Mouse (Mus musculus) neural tube, embryonic 11.5 days (tissue): ENCODE data around the gene Narfl. TPM values are rescaled to one million over a fixed set of nuclear protein-coding genes. Genes with fewer than 3 reads are reported as not detected.

Experiments
- ATAC-seq: fragments of 200-750 bp; cut with Nextera tagmentation; 2 replicates; pipeline ENCODE4 v1.8.0; 2017; ENCODE audit warnings: moderate number of reproducible peaks, mild to moderate bottlenecking, moderate TSS enrichment, moderate library complexity; ENCODE audit not compliant: insufficient read depth, low FRiP score, low TSS enrichment
- DNase-seq: peaks from one replicate; pipeline ENCODE4 v3.0.0-alpha.2; 2015; ENCODE audit warnings: low spot score
- H3K27ac ChIP-seq: fragments of 300-500 bp; sonication (generic); 2 replicates; pipeline ENCODE4 v1.5.1; 2014; ENCODE audit warnings: low read depth, mild to moderate bottlenecking, low read length
- H3K27me3 ChIP-seq: fragments of 300-500 bp; sonication (generic); 2 replicates; pipeline ENCODE4 v1.6.1; 2014; ENCODE audit warnings: mild to moderate bottlenecking, low read length, mixed read lengths; ENCODE audit not compliant: control insufficient read depth, insufficient read depth
- H3K36me3 ChIP-seq: fragments of 300-500 bp; sonication (generic); 2 replicates; pipeline ENCODE4 v1.6.1; 2014; ENCODE audit warnings: mild to moderate bottlenecking, low read length, moderate library complexity, mixed read lengths; ENCODE audit not compliant: control insufficient read depth, insufficient read depth
- H3K4me1 ChIP-seq: fragments of 300-500 bp; sonication (generic); 2 replicates; pipeline ENCODE4 v1.6.1; 2014; ENCODE audit warnings: low read length, mixed read lengths; ENCODE audit not compliant: control insufficient read depth, insufficient read depth
- H3K4me2 ChIP-seq: fragments of 300-500 bp; sonication (generic); 2 replicates; pipeline ENCODE4 v1.6.1; 2014; ENCODE audit warnings: low read depth, mild to moderate bottlenecking, moderate library complexity
- H3K4me3 ChIP-seq: fragments of 300-500 bp; sonication (generic); 2 replicates; pipeline ENCODE4 v1.5.1; 2014; ENCODE audit warnings: low read depth, low read length
- H3K9ac ChIP-seq: fragments of 300-500 bp; sonication (generic); 2 replicates; pipeline ENCODE4 v1.6.1; 2014; ENCODE audit warnings: mild to moderate bottlenecking, low read length
- H3K9me3 ChIP-seq: fragments of 300-500 bp; sonication (generic); 2 replicates; pipeline ENCODE4 v1.6.1; 2016; ENCODE audit warnings: low read length; ENCODE audit not compliant: control insufficient read depth
- WGBS: fragments of 180-500 bp; shearing (Covaris S2); extraction: QIAGEN DNeasy Blood & Tissue Kit; methylation state at CpG from one replicate; pipeline ENCODE4 v1.1.7; 2014; 5-methylcytosine and 5-hydroxymethylcytosine counted together
- polyA plus RNA-seq: library from polyadenylated mRNA; unstranded; fragments of >200 nt; fragmentation: Nextera tagmentation; extraction: Ambion mirVana; gene quantifications from 2 replicates; pipeline ENCODE4 v1.2.1, GENCODE M21; 2014

Gene Narfl
- polyA plus RNA-seq, 1 experiment from 2014 or later = 27.8 TPM

DNA sequence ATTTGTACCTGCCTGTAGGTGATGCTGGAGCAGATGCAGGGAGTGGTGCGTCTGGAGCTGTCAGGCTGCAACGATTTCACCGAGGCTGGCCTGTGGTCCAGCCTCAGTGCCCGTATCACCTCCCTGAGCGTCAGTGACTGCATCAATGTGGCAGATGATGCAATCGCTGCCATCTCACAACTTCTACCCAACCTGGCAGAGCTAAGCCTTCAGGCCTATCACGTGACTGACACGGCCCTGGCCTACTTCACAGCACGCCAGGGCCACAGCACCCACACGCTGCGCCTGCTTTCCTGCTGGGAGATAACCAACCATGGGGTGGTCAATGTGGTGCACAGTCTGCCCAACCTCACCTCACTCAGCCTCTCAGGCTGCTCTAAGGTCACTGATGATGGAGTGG, 44.1 kb downstream of the Narfl start:
- Histone ChIP-seq H3K27me3 (peaks cover 30% of the 10 kb centered on the region), H3K9me3 (no peaks in the 10 kb centered on the region), H3K4me1 (no peaks in the 10 kb centered on the region), H3K4me2 (no peak overlapping the region), H3K4me3 (no peak overlapping the region), H3K27ac (no peak overlapping the region), H3K36me3 (no peaks in the 10 kb centered on the region), H3K9ac (no peak overlapping the region)
- 85% methylated on average over 11 of the region's 11 CpGs for WGBS
- DNase-seq (no peak), ATAC-seq (no peak)

DNA sequence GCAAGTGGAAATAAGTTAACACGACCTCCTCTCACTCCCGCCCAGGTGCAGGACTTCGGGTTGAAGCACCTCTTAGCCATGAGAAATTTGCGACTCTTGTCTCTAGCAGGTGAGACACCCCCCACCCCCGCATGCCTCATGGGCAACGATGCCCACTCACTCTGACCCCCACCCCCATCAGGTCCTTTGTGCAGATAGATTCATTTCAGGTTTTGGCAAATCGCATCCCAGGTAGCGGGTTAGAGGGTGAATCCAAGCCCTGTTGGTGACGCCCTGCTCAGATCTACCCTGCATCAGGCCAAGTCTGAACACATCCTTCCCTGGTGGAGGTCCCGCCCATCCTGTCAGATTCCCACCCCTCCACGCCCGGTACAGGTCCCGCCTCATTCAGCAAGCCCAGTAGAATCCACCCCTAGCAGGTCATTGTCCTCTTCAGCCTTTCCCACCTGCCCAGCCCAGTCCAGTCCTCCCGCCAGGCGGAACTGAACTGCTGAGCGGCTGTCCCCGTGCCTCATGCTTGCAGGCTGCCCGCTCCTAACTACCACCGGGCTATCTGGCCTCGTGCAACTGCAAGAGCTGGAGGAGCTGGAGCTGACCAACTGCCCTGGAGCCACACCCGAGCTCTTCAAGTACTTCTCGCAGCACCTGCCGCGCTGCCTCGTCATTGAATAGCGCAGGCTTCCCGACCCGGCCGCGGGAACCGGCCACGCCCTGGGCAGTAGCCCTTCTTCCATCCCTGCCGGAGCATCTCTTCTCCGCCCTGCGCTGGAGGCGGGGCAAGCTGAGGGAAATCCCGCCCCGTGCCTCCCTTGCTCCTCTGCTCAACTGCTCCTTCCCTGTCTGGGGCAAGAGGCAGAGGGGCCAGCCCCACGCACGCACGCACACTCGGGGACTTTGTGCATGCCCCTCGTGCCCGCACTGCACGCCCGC, 45.5 kb downstream of the Narfl start:
- 5% methylated on average over 46 of the region's 46 CpGs for WGBS
- Histone ChIP-seq H3K36me3 (no peaks in the 10 kb centered on the region), H3K9ac (peak overlapping the region; percentile 18), H3K9me3 (no peaks in the 10 kb centered on the region), H3K4me1 (peaks cover 4% of the 10 kb centered on the region), H3K27ac (no peak overlapping the region), H3K27me3 (peaks cover 30% of the 10 kb centered on the region), H3K4me2 (peak overlapping the region; percentile 17; the same call in 1 of the 2 replicates), H3K4me3 (peak overlapping the region; percentile 4; the same call in 1 of the 2 replicates)
- DNase-seq = no peak
- ATAC-seq = no peak

DNA sequence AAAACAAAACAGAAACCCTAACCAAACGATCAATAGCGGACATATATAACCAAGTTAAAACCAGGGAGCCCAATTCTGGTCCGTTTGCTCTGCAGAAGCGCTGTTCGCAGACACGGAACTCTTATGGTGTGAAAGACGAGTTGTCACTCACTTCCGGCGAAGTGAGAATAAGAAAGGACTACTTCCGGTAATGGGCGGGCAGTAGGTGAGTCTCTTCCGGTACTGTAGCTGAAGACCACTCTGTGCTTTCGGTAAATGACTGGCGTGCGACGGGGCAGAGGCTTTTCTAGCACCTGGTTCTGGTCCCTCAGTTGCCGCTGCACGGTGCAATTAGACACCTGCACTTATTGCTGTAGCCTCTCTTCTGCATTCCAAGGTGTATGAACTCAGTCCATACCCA, 49.9 kb downstream of the Narfl start, which contains the start of gene Wdr24:
TSS of gene Wdr24 (plus strand) at position 176 of the 400 bp plus-strand sequence.
- under 1% methylated on average over 18 of the region's 18 CpGs for WGBS
- Histone ChIP-seq H3K9ac (peak within 1 kb of the TSS; percentile 49), H3K27ac (no peak within 1 kb of the TSS), H3K4me1 (peaks cover 18% of the 10 kb centered on the region), H3K36me3 (no peaks in the 10 kb centered on the region), H3K27me3 (peaks cover 20% of the 10 kb centered on the region), H3K4me2 (peak within 1 kb of the TSS; percentile 88), H3K9me3 (no peaks in the 10 kb centered on the region), H3K4me3 (peak within 1 kb of the TSS; percentile 44)
- peak; percentile 73 for DNase-seq
- peak; percentile 57; the same call in 1 of the 2 replicates for ATAC-seq

DNA sequence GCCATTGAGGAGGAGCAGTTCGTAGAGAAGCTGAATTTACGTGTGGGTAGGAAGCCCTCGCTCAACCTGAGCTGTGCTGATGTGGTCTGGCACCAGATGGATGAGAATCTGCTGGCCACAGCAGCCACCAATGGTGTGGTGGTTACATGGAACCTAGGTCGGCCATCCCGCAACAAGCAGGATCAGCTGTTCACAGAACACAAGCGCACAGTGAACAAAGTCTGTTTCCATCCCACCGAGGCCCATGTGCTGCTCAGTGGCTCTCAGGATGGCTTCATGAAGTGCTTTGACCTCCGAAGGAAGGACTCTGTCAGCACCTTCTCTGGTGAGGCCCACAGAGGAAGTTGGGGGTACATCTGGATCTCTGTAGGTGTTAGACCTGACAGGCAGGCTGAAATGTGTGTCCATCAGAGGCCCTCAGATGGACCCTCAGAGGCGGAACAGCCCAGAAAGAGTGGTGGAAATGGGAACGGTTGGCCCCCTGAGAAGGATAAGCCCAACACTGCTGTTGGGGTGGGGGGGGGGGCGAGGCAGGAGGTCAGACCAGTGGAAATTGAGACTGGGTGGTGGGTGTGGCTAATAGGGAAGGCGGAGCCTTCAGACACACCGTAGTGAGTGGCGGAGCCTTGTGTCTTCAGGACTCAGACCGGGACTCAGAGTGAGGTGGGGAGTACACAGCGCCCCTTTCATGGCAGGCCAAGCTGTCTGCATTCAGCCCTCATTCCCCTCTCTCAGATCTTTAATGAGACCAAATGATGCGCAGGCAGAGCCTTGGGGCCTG, 51.0 kb downstream of the Narfl start:
- Histone ChIP-seq H3K36me3 (no peaks in the 10 kb centered on the region), H3K9ac (peak overlapping the region; percentile 49), H3K27ac (no peak overlapping the region), H3K27me3 (peaks cover 9% of the 10 kb centered on the region), H3K4me2 (peak overlapping the region; percentile 88), H3K9me3 (no peaks in the 10 kb centered on the region), H3K4me3 (peak overlapping the region; percentile 44), H3K4me1 (peaks cover 21% of the 10 kb centered on the region)
- DNase-seq = no peak
- ATAC-seq = no peak
- whole genome bisulfite sequencing = 72% methylated on average over 16 of the region's 17 CpGs

DNA sequence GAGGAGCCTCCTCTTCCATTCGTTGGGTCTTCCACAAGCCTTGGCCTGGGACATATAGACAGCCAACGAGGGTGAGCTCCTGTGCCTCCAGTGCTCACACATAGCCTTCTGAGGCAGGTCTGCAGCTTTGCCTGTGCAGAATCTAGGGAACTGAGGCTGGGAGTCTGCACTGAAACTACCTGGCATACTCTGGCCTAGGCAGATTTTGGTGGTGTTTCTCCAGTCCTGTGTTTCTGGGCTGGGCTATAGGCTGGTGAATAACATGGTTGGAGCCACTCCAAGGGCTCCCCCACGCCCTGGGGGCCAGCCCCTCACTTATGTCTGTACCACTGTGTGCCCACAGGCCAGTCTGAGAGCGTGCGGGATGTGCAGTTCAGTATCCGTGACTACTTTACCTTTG, 51.7 kb downstream of the Narfl start:
- peaks cover 1% of the 10 kb centered on the region; the same call in 1 of the 2 replicates for H3K27me3 ChIP-seq
- H3K4me1 ChIP-seq = peaks cover 26% of the 10 kb centered on the region
- no peak for ATAC-seq
- no peak overlapping the region for H3K4me3 ChIP-seq
- DNase-seq = no peak
- H3K36me3 ChIP-seq = peaks cover 1% of the 10 kb centered on the region
- H3K27ac ChIP-seq = no peak overlapping the region
- no peaks in the 10 kb centered on the region for H3K9me3 ChIP-seq
- H3K9ac ChIP-seq = no peak overlapping the region
- H3K4me2 ChIP-seq = no peak overlapping the region
- 90% methylated on average over 6 of the region's 6 CpGs for WGBS

DNA sequence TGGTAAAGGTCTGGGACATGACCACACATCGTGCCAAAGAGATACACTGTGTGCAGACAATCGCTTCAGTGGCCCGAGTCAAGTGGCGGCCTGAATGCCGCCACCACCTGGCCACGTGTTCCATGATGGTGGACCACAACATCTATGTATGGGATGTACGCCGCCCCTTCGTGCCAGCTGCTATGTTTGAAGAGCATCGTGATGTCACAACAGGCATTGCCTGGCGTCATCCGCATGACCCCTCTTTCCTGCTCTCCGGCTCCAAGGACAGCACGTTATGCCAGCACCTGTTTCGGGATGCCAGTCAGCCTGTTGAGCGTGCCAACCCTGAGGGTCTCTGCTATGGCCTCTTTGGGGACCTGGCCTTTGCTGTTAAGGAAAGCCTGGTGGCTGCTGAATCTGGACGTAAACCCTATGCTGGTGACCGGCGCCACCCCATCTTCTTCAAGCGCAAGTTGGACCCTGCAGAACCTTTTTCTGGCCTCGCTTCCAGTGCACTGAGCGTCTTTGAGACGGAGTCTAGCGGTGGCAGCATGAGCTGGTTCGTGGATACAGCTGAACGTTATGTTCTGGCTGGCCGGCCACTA, 52.5 kb downstream of the Narfl start:
- no peak overlapping the region for H3K27ac ChIP-seq
- no peaks in the 10 kb centered on the region for H3K27me3 ChIP-seq
- H3K4me1 ChIP-seq = peaks cover 34% of the 10 kb centered on the region
- no peak overlapping the region for H3K4me3 ChIP-seq
- DNase-seq (no peak), ATAC-seq (no peak)
- peaks cover 9% of the 10 kb centered on the region for H3K36me3 ChIP-seq
- H3K4me2 ChIP-seq = no peak overlapping the region
- H3K9ac ChIP-seq = no peak overlapping the region
- WGBS = 94% methylated on average over 27 of the region's 27 CpGs
- no peaks in the 10 kb centered on the region for H3K9me3 ChIP-seq

DNA sequence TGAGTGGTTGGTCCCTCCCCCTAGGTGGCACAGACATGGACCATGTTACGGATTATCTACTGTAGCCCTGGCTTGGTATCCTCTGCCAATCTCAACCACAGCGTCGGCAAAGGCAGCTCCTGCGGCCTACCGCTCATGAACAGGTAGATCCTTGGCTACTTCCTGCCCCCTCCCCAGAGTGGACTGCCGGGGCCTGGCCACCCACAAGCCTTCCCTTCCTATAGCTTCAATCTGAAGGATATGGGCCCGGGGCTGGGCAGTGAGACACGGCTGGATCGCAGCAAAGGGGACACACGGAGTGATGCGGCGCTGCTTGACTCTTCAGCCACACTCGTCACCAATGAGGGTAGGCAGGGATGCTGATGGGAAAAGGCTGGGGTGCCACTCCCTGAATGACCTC, 53.4 kb downstream of the Narfl start:
- Histone ChIP-seq H3K9me3 (no peaks in the 10 kb centered on the region), H3K4me3 (no peak overlapping the region), H3K4me2 (no peak overlapping the region), H3K4me1 (peaks cover 43% of the 10 kb centered on the region), H3K27ac (no peak overlapping the region), H3K27me3 (no peaks in the 10 kb centered on the region), H3K9ac (no peak overlapping the region), H3K36me3 (peaks cover 15% of the 10 kb centered on the region)
- ATAC-seq = no peak
- 96% methylated on average over 13 of the region's 13 CpGs for WGBS
- DNase-seq = no peak

DNA sequence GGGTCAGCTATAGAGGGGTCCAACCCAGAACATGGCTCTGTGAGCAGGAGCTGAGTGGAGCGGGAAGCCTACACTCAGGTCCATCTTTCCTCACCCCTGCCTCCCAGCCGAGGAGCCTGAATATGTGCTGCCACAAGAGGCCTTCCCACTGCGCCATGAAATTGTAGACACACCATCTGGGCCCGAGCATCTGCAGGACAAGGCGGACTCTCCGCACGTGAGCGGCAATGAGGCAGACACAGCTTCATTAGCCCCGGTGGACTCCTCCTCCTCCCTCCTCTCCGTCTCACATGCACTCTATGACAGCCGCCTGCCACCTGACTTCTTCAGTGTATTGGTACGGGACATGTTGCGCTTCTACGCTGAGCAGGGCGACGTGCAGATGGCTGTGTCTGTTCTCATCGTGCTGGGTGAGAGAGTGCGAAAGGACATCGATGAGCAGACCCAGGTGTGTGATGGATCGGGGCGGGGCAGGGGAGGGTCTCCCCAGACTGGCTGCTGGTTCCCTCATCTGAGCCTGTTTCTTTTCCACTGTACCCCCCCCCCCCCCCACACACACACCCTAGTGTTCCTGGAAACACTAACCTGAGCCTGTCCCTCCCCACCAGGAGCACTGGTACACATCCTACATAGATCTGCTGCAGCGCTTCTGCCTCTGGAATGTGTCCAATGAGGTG, 54.1 kb downstream of the Narfl start:
- H3K9me3 ChIP-seq = no peaks in the 10 kb centered on the region
- no peak overlapping the region for H3K27ac ChIP-seq
- no peak overlapping the region; the same call in 1 of the 2 replicates for H3K9ac ChIP-seq
- peaks cover 15% of the 10 kb centered on the region for H3K36me3 ChIP-seq
- ATAC-seq (no peak), DNase-seq (no peak)
- peaks cover 46% of the 10 kb centered on the region for H3K4me1 ChIP-seq
- H3K4me3 ChIP-seq = no peak overlapping the region
- no peaks in the 10 kb centered on the region for H3K27me3 ChIP-seq
- H3K4me2 ChIP-seq = no peak overlapping the region
- WGBS = 90% methylated on average over 22 of the region's 22 CpGs
